Mouse (Mus musculus) urinary bladder, postnatal 14 days (tissue): ENCODE results near the gene Itprip.

Source experiments
- DNase-seq: peaks from one replicate; pipeline ENCODE4 v3.0.0; 2021; ENCODE audit warnings: low spot score

The Itprip gene

GRCm38 (mm10) chr19:47919126-47919965 is at the start of gene Itprip, which contains the start of gene Cfap43:
Gene Itprip (minus strand): TSS chr19:47919299.
Gene Cfap43 (minus strand): TSS chr19:47919287.
- peak; percentile 86 for DNase-seq

GRCm38 (mm10) chr19:47958181-47958580 is 39.1 kb upstream of the Itprip start:
- DNase-seq: no peak

GRCm38 (mm10) chr19:47953169-47953568 is 34.1 kb upstream of the Itprip start:
- DNase-seq: no peak

- DNase-seq: no peak
These were observed 31.8 kb upstream of the Itprip start for GRCm38 (mm10) chr19:47950946-47951345.

GRCm38 (mm10) chr19:47946821-47947465 is 27.8 kb upstream of the Itprip start:
- no peak for DNase-seq

- no peak for DNase-seq
These were observed 20.3 kb upstream of the Itprip start for GRCm38 (mm10) chr19:47939361-47939760.

GRCm38 (mm10) chr19:47937443-47938406 is 18.6 kb upstream of the Itprip start, which contains the start of gene Cfap58:
Gene Cfap58 (plus strand): TSS chr19:47937675.
- peak; percentile 47 for DNase-seq

GRCm38 (mm10) chr19:47936938-47937337 is 17.8 kb upstream of the Itprip start:
- DNase-seq: no peak

- DNase-seq: no peak
These were observed 17.4 kb upstream of the Itprip start for GRCm38 (mm10) chr19:47936490-47936889.

- DNase-seq: no peak
These were observed 16.4 kb upstream of the Itprip start for GRCm38 (mm10) chr19:47935530-47935929.

- DNase-seq: no peak
These were observed 15.6 kb upstream of the Itprip start for GRCm38 (mm10) chr19:47934636-47935238.

- no peak for DNase-seq
These were observed 15.0 kb upstream of the Itprip start for GRCm38 (mm10) chr19:47934146-47934545.

GRCm38 (mm10) chr19:47931982-47932638 is 13.0 kb upstream of the Itprip start:
- DNase-seq: peak; percentile 29

GRCm38 (mm10) chr19:47929043-47929442 is 9.9 kb upstream of the Itprip start:
- DNase-seq: peak; percentile 56

- DNase-seq: no peak
These were observed 7.9 kb upstream of the Itprip start for GRCm38 (mm10) chr19:47927032-47927431.

GRCm38 (mm10) chr19:47925819-47926218 is 6.7 kb upstream of the Itprip start:
- no peak for DNase-seq

- DNase-seq: no peak
These were observed 872 bp upstream of the Itprip start for GRCm38 (mm10) chr19:47919966-47920375.

GRCm38 (mm10) chr19:47918455-47919101 is 521 bp downstream of the Itprip start:
- no peak for DNase-seq

- no peak for DNase-seq
These were observed 1.1 kb downstream of the Itprip start for GRCm38 (mm10) chr19:47918016-47918415.

- no peak for DNase-seq
These were observed 1.7 kb downstream of the Itprip start for GRCm38 (mm10) chr19:47917396-47917795.
